Mouse (Mus musculus) neural tube, embryonic 10.5 days (tissue): ENCODE data around the gene Bap1.
A peak's percentile ranks its signal among the peaks of the same experiment; 100 is the strongest.

Source experiments
- DNase-seq: peaks from one replicate; pipeline ENCODE4 v3.0.0-alpha.2; 2017; ENCODE audit warnings: low spot score; ENCODE audit errors: extremely low spot score

Bap1 gene

DNA sequence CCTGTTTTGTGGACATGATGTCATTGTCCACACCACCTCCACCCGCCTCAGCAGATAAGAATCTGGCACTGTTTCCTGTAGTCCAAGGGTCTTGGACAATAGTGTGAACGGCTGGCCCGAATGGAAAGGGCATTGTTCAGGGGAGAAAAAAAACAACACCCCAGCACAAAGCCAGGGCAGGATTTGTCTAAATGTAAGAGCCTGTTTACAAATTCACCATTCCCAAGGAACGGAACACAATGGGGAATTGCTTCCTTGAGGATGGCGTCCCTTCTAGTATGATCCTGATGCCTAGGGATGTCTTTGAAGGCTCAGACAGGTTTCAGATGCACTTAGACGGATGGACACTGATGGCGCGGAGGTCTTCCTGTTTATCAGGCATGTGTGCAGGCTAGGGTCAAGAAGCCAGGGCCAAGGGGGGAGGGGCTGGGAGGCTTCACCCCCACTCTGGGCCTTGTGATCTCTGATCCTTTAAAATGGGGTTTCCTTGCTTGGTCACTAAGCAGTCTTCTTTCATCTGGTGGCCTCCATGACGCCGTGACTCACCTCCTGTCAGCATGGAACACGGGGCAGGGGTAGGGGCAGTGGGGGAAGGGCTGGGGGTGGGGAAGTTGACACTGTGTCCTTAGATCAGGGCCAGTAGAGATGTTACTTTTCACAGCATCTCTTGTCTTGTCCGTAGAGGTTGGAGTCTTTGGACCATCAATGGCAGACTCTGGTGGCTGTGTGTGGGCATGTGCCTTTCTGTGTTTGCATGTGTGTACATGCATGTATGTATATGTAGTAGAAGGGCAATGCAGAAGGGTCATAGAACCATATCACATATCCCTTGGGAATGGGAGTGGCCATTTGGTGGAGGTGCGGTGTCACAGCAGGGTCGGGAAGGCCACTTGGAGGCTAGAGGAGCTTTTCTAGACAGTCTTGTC is 17.9 kb upstream of the Bap1 start:
- DNase-seq: no peak

DNA sequence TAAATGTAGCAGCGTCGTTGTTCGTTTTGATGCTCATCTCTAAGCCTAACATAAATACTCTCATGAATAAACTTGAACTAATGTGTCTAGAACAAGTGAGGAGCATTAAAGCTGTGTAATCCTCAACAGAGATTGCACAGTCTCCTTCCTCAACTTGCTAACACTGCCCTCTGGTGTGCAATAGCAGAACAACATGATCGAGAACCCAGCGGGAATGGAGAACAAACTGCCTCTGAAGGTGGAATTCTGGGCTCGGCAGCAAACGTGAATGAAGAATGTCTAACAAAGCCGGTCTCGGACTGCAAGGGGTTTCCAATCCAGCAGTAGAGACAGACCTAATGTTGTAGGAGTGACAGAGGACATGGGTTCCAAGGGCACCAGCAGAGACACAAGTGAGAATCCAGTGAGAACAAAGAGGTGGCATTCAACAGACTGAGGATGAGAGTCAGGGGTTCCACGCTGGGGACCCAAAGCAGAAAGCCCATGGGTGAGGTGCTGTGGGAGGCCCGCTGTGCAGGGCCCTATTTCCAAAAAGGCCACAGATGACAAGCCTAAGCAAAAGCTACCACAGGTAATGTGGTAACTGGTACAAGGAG is 17.2 kb upstream of the Bap1 start:
- peak; percentile 80 for DNase-seq

DNA sequence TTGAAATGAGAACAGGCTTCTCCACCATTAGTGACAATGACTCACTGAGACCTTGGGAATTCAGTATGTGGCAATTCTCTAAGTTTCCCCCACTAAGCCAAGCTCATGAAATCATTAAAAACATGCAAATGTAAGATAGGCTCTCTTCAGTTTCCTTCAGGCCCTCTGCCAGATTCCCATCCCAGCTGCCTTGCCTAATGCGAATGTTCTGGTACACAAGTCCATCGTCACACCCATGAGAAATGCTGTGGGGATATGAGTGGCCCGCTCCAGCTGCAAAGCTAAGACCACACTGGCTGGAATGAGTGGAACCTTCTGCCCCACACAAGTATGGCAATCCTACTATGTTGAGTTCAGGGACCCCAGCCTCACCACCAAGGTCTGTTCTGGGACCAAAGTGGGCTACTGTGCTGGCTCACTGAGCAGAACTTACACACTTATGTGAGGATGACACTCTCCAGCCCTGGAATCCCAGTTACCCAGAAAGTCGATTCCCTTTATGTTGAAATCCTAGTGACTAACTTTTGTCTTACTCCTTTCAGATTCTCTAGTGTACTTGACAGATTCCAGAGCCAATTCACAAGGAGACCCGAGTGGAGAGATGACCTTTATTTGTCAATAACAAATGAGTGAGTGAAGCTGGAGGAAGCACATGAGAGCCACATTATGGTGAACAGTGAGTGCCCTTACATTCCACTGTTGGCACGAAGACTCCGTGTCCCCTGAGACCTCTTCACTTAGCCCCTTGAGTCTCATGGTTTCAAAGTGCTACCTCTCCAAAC is 14.0 kb upstream of the Bap1 start:
- no peak for DNase-seq

DNA sequence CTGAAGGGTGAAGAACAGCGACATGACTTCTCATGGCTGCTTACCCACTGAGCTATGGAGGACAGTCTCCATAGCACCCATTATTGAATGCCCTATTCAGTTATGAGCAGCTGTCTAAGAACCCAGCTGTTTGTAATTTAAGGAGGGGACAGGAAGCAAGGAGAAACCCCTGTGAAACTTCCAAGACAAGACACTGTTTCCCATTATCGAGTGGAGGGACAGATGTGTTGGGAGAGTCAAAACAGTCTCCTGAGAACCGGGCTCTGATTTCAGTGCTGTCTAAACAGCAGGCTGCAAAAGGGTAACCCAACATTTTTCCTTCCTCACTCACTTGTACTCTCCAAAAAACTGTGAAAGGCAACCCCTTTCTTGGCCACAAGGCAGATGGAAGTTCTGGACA is 10.7 kb upstream of the Bap1 start:
- DNase-seq: no peak

DNA sequence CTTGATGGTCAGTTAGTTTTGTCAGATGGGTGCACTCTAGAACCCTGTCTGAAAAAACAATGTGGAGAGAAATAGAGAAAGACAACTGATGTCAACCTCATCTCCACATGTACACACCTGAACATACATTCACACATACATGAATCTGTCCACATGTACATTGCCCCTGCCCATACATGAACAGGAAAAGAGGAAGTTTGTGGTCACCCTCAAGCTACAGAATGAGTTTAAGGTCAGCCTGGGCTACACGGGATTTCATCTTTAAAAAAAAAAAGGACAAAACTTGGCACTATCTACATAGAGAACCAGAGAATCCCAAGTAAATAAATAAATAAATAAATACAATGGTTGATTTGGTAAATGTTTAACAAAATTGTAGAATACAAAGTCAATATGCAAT is 6.5 kb upstream of the Bap1 start:
- no peak for DNase-seq

DNA sequence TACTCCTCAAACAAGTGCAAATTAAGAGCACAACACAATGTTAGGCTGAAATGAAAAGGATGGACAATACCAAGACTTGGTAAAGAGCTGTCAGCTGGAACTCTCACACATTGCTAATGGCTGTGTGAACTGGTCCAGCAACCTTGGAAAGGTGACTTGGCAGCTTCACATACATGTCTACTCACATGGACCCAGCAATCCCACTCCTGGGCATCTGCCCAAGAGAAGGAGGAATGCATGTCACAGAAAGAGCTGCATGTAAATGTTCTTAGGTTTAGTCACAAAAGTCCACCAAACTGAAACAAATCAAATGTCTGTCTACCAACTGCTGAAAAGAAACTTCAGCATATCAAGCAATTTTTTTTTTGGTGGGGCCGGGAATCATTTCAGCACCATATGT is 5.3 kb upstream of the Bap1 start:
- DNase-seq: no peak

DNA sequence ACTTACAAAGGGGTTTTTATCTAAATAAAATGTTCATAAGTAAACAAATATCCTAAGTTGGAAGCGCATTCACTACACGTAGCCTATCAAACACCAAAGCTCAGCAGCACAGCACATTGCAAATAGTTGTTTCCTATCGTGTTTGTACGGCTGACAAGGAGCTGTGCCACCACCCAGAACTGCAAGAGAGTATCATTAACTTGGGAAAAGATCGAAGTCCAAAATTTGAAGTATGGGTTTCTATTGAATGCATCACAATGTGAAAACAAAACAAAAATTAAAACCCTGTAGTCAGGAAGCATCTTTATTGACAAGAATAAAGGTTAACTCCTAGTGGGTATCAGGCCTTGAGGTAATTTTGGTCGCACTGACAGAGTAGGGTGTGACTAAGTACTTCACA is 2.9 kb upstream of the Bap1 start:
- DNase-seq: no peak

DNA sequence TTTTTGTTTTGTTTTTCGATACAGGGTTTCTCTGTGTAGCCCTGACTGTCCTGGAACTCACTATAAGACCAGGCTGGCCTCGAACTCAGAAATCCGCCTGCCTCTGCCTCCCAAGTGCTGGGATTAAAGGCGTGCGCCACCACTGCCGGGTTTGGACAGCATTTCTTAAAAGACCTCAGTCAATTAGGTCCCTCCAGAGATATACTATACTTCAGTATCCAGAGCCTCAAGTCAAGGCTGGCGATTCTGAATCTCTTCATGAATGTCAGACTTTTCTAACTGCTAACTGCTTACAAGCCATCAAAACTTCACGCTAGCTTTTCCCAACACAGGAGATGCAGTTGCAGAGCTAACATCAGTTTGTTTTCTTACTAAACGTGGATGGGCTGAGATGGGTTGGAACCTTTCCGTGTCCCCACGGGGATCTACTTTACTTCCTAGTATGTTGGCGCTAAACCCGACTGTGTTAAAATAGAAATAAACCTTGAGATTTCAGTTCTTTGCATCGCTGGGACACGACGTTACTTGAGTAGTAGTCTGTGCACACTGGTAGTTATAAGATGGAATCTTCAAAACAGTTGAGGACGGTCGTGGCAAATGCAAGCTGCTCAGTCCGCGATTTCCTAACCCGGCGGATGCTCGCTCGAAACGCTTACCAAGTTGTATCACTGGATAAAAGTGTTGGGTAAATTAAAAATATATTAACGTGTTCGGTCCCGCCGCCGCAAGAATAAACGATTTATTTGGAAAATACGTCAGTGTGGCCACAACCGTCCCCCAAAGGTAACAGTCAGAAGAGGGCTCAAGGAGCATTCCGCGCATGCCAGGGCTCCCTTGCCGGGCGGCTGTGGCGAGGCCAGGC is 797 bp upstream of the Bap1 start:
- DNase-seq: no peak

DNA sequence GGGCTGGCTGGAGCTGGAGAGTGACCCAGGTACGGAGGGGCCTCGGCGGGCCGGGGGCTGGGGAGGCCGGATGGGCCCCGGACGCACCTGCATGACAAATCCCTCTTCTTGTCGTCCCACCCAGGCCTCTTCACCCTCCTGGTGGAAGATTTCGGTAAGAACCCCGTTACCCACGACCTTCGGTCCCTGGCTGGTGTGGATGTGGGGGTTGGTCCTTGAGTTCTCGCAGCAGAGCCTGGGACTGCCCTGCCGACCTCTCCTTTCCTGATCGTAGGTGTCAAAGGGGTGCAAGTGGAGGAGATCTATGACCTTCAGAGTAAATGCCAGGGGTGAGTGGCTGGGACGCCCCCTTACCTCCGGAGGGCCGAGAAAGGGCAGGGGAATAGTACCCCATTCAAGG is 376 bp downstream of the Bap1 start:
- DNase-seq: no peak

DNA sequence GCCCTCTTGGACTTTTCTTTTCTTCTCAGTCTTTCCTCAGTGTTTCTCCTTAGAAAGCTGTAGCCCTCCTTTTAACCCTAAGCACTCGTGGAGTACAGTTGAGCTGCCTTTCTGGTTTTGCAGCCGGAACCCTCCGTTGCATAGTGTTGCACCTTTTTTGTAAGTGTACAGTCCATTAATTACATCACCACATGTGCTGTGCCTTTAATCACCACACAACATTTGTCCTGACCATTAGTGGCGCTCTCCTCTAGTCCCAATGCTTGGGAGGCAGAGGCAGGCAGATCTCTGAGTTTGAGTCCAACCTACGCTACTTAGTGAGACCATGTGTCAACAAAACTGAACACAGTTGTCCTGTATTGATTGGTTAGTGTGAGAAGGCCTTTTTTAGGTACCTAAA is 841 bp downstream of the Bap1 start:
- DNase-seq: no peak

DNA sequence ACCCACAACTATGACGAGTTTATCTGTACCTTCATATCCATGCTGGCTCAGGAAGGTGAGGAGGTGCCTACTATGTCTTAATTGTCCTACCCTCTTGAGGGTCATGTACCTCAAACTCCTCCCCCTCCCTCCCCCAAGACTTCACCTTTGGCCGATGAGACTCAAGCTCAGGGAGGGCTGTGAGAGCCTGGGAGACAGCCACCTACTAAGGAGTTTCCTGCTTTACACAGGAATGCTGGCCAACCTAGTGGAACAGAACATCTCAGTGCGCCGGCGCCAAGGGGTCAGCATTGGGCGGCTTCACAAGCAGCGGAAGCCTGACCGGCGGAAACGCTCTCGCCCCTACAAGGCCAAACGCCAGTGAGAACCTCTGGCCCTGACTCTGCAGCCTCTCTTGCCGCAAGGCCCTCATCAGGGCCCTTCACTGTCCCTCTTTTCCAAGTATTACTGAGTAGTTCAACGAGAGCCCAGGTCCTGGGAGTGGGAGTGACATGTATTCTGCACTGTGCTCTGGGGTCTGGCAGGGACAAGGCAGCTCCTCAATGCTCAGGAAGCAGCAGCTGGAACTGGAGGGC is 7.3 kb downstream of the Bap1 start:
- DNase-seq: no peak

DNA sequence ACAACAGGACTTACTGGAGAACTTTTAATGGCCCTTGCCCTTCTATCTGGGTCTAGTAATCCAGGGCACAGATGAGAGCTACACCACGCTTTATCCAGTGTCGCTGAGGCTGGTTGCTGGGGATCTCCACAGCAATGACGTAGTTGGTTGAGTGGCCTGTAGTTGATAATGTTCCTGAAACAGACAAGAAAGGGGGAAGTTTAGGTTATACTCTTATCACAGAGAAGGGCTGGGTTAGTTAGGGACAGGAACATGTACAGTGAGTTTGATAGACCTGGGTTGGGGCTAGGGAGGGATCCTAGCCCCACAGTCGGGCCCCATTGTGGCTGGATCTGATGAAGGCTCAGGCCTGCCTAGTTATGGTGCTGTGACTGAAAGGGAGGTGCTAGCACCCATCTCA is 9.1 kb downstream of the Bap1 start:
- DNase-seq: no peak

DNA sequence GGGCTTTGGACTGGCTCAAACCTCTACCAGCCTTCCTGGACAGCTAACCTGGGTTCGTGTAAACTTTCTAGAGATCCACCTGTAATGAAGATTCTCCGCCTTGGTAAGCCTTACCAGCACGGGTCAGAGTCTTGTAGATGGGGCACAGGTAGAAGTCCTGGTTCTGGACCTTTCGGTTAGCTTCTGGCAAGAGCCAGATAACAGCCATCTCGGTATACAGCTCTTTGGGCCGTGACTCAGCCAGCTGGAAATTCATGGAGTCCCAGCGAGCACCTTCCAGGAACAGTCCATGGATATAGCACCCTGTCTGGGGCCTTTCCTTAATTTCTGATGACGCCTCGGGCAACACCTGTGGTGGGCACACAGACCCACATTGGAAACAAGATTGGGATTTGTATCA is 9.7 kb downstream of the Bap1 start:
- DNase-seq: no peak

DNA sequence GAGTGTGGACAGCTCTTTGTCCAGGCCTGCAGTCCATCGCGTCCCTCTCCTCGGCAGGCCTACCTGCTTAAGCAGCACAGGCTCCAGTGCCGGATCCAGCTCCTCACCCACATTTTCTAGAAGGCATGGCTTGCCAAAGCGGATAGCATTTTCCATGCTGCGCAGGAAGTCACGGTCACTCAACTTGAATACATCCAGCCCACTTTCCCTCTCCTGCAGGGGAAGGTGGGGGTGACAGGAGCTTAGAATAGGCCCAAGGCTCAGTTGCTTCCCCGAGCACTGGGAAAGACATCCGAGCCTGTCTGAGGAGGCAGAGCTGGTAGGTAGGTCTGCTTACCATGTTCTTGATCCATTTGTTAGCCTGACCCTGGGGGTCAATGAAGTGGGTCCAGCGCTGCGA is 16.4 kb downstream of the Bap1 start:
- no peak for DNase-seq

DNA sequence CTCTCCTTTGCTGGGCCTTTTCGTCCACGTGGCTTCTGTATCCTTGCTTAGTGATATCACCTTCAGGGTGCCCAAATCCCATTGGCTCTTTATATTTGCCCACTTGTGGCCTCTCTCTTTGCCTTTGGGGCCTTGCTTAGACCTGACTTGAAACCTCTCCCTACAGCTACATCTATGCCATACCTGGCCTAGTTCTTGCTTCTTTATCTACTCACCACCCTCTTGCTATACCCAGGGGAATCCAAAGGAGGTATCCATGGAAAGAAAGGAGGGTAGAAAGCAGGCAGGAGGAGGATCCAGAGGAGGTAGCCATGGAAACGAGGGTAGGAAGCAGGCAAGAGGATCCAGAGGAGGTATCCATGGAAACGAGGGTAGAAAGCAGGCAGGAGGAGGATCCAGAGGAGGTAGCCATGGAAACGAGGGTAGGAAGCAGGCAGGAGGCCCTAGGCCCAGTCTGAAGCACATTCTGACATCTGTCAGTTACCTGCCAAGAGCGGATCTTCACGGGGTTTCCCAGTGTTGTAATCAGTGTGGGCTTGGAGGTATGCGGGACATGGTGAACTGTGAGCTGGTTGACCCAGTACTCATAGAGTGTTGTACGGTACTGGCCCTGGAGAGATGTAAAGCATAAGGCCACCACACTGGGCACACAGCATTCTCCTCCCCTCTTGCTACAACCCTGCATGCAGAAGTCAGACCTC is 17.2 kb downstream of the Bap1 start:
- DNase-seq: no peak

DNA sequence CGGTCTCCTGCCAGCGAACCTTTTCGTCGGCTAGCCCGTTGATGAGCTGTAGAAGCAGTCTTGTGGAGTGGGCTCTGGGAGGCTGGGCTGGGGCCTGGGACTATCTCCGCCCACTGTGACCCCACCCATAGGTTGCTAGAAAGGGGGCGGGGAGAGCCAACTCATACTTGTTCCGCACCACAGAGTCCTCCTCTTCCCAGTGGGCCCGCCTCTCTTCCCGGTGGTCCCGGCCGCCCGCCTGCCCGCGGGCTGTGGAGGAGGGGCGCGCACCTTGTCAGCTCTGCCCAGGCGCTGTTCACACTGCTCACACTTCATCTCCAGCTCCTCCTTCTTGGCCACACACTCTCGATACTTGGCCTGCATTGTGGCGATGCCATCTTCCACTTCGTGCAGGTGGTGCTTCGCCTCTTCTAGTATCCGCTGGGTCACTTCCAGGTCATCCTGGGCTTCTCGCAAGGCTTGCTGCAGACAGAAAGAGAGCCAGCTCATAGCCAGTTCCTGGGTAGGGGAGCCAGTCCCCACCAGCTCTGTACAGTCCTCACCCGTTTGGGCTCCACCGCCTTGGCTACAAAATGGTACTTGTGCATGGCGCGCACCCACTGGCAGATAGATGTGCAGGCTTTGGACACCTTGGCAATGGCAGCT is 18.3 kb downstream of the Bap1 start:
- DNase-seq: peak; percentile 68

DNA sequence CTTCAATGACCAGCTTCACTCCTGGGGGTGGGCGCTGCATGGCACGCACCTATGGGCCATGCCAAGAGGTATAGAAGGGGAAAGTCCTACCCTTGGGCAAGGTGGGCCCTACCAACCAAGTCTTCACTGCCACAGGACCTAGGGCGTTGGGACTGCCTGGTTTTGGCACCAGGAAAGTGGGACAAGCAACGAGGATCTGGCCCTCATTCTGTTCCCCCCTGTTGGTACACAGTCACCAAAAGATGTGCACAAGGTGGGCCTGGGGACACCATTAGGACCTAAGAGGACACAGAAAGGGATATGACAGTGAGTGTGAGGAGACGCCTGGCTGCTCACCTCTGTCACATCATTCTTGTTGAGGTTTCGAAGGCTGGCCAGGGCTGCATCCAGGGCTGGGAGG is 19.9 kb downstream of the Bap1 start:
- DNase-seq: no peak

DNA sequence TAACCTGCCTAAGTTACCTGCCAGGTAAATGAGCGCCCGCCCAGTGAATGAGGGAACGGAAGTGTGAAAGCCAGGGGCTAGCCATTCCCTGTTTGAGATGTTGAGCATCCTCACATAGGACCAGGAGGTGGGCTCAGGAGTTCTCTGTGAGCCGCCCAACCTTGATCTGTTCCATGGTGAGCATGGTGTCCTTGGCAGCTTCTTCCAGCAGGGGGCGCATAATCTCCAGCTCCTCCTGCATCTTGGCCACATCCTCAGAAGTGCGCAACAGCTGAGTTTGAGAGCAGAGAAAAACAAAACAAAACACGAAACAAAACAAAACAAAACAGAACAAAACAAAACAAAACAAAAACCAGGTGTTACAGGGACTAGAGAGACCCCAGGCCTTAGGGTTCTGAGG is 20.9 kb downstream of the Bap1 start:
- DNase-seq: peak; percentile 83

DNA sequence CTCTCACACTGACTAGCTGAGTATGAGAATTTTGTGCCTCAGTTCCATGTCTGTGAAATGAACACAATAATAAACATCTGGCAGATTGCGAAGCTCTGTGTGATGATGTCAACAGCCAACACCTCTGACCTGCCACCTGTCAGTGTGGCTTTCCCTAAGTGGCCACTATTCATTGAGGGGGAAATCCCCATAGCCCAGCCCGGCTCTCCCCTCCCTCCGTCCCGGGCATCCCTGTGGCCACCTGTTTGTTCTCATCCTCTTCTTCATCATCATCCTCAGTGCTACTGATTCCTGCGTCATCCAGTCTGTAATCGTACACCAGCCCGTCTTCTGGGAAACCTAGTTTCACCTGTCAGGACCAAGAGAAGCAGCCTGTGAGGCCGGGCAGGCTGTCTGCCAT is 34.5 kb downstream of the Bap1 start:
- no peak for DNase-seq
